Mouse (Mus musculus) hindlimb bud, embryonic 11.5 days (tissue): ENCODE data around the gene Gm45837.
A peak's percentile ranks its signal among the peaks of the same experiment; 100 is the strongest.

ENCODE experiments used
- DNase-seq: peaks from one replicate; pipeline ENCODE4 v3.0.0-alpha.2; 2012; ENCODE audit warnings: low read depth, low spot score; ENCODE audit errors: extremely low spot score

The Gm45837 gene

DNA sequence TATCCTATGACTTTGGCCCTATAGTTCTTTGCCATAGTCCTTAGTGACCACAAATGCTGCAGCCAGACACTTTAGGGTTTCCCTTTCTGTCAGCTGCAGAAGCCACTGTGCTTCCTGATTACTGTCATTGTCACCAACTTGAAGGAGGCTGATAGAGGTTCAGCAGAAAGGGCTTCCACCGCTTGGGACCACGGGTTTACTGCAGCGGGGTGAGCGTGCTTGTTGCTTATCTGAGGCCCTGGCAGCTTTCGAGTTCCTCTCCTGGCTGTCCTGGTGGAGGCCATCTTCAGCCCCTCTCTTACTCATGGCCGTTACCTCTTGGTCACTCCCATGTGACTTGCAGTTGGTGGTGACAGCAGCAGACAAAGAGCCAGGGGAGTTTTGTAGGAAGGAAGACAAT is 21.4 kb upstream of the Gm45837 start:
- no peak for DNase-seq

DNA sequence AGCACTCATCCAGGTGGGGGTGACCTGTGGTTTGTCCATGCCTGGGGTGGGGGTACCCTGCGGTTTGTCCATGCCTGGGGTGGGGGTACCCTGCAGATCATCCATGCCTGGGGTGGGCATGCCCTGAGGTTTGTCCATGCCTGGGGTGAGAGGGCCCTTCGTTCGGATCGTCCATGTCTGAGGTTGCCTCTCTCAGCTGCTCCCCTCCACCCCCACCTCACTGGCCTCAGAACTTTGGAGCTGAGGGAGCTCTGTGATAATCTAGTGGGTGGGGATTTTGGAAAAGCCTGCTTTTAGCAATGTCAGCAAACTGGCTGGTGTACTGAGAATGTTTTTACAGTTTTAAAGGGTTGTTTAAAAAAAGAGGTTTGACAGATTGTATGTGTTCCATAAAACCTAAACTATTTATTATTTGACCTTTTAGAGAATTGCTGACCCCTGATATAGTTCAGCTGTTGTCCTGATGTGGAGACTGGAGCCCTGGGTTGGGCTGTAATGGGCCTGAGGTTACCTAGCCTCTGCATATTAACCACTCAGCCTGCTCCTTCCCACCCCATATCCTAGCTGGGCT is 18.7 kb upstream of the Gm45837 start:
- no peak for DNase-seq

DNA sequence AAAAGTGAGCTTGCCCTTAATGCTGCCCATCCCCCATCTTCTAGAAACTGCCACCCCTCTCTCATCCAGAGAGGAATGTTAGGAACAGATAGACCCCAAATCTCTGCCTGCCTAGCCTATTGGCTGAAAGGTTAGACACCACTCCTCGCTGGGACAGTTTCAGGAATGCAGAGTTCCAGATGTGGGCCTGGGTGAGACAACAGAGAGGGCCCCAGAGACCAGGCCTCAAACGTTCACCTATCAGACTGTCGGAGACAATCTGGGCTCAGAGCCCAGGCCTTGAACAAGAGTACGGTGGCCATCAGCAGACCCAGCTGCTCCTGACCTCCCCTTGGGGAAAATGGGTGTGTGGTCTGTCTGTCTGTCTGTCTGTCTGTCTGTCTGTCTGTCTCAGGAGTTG is 17.7 kb upstream of the Gm45837 start:
- DNase-seq, result no peak

DNA sequence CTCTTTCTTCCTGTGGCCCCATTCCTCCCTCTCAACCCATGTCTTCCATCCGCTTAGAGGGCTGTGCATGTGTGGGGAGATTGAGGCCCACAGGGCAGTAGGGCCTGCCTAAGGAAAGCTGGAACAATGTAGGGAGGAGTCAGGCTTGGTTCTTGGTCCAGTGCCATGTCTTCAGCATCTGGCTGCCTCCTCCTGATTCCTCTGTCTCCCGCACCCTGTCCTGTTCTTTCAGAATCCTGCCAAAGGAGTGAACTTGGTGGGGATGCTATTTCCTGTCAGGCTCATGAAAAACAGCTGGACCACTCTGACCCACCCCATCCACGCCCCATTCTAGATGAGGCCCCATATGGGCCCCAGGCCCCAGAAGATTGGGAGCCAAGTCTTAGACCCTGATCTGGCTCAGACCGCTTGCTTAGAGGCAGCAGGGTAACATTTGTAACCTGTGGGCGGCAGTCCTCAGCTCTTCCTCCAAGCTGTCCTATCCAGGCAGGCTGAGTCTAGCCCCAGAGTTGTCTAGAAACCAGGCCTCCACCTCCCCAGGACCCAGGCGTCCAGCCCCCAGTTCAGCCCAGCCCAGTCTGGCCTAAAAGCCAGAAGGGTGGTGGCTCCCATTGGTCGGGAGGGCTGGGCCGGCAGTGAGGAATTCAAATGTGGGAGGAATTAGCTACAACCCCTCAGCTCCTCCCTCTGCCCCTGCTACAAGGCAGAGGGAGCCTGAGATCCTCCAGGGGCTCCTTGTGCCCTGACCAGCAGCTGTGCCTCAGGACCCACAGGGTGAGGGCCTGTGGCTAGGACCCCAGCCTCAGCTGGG is 16.8 kb upstream of the Gm45837 start:
- no peak for DNase-seq

DNA sequence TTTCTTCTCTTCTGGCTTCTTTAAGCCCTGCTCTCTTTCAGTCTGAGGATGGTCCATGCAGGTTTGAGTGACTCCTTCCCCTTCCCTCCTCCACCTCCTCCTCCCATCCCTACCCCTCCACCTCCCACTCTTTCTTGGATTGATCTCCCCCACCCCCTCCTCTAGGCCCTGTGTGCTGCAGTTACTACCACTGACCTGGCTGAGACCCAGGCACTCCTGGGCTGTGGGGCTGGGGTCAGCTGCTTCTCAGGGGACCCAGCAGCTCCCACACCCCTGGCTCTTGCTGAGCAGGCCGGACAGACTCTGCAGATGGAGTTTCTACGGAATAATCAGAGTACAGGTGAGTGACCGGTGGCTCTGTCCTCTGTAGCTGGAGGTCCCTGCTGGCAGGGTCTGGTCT is 16.1 kb upstream of the Gm45837 start:
- DNase-seq, result no peak

GRCm38 (mm10) chr7:101395471-101395870 is 15.2 kb upstream of the Gm45837 start:
- no peak for DNase-seq

DNA sequence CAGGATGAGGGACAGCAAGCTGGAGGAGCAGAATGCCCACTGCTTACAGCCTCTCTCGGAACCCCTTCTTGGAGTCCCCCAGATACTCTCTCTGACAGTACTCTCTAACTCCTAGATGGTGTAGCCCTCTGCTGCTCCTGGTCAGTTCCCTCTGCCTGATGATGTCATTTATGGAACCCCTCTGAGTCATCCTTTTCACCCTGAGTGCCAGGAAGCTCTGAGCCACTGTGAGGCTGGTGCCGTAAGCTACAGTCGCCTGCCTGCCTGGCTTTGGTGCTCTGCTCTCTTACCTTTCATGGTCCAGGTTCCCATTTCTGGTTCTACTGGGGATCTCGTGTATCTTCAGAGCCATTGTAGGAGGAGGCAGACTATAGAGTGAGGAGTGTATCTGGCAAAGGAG is 13.5 kb upstream of the Gm45837 start:
- DNase-seq, result no peak

- no peak for DNase-seq
Observed at GRCm38 (mm10) chr7:101401510-101401909, 9.2 kb upstream of the Gm45837 start.

GRCm38 (mm10) chr7:101403831-101404230 is 6.9 kb upstream of the Gm45837 start:
- no peak for DNase-seq

- peak; percentile 80 for DNase-seq
Observed at GRCm38 (mm10) chr7:101412796-101413195, 2.1 kb downstream of the Gm45837 start.

DNA sequence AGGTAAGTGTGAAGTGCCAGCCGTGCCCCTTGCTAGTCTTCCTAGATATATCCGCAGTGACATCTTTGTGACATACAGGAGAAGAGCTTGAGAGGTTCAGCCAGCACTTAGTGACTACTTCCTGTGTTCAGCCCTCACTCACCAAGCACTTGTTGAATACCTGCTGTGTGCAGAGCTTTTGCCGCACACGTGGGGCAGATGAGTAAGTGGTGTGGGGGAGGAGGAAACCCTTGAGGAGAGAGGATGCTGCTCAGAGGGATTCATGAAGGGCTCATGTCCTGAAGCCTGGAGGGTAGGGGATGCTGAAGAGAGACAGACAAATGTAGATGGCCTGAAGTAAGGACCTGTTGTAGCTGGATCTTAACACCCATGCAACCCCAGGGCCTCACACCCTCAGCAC is 3.5 kb downstream of the Gm45837 start:
- DNase-seq, result no peak

DNA sequence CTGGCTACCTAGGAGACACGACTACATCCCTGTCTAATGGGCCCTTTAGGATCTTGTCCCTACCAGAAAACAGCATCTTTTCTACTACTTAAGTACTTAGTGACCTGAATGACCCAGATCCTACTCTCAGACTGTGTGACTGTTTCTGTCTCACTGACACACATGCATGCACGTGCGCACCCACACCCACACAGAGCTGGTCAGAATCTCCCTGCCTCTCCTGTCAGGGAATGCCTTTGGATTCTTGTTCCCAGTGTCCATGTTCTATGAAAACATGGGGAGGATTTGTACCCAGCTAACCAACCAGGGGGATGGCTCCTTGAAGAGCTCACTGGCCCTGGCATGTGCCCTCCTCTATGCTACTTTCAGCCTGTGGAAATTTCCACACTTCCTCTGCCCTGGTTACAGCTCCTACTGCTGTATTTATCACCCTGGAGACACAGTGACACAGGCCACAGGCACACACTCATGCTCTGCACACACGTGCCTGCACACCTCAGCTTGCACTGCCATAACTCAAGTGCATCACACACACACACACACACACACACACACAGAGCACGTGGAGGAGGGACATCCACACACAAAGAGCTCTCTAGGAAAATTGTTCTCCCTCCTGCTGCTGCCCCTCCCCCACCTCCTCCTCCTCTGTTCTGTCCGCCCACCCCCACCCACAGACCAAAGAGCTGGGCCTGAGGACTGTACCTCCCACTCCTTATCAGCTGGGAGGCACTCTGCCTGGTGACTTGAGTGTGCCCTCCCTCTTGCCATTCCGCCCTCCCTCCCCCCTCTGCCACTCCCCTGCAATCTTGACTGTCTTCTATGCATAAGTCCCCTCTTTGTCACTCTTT is 4.2 kb downstream of the Gm45837 start:
- DNase-seq, result no peak

- no peak for DNase-seq
Observed at GRCm38 (mm10) chr7:101415512-101416100, 4.9 kb downstream of the Gm45837 start.

DNA sequence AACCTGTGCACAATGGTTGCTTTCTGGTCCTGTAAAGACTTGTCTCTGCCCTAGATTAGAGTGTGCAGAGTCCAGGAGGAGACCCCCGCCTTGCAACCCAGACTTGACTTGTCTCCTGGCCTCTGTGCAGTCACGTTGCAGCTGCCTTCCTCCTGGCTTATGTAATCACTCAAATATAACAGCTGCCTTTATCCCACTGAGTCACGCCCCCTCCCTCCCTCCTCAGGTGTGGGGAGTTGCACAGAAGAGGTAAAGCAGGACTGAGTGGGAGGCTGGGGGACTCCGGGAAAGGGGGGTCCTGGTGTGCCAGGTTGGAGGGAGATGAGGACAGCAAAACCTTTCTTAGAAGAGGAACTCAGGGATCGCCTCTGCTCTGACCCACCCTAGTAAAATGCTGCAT is 5.7 kb downstream of the Gm45837 start:
- DNase-seq, result no peak

DNA sequence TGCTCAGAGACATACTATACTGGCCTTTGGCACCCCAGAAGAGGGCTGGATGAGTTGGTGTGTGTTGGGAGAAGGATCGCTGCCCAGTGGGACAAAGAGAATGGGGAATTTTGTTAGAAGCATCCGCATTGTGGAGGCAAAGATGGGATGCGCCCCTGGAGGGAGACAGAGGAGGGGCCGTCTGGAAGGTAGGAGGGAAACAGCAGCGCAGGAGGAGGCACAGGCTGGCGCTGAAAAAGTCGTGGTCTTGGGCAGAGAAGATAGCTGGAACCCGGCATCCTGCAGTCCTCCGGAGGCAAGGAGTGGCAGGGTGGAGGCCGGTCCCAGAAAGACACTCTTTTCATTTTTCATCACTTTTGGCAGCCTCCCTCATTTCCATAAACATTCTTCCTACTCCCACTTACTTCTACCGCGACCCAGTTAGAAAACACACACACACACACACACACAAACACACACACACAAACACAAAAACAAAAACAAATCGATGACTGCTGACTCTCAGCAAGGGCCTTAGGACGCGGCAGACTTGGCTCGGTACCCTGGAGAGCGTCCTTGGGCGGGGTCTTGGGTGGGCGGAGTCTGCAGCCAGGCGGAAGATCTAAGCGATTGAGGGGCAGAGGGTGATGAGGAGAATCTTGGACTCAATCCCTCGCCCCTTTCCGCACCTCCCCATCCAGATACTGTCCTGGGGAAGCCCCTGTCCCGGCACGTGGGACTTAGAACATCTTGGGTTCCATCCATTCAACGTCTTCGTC is 8.5 kb downstream of the Gm45837 start:
- no peak for DNase-seq

DNA sequence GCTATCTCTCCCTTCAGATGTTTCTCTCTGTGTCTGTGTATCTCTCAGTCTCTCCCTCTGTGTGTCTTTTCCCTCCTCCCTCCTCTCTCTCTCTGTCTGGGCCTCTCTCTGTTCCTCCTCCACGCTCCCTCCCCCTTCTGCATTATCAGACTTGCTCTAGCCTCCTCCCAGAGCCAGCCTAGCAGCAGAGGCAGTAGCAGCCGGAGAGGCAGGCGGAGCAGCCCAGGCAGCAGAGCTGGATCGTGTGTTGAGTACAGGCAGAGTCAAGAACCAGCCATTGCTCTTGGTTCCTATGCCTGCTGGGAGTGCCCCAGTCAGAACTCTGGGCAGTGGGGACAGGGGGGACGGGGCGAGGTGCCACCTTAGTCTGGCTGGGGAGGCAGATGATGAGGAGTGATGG is 10.8 kb downstream of the Gm45837 start, which contains the start of gene Pde2a:
Pde2a (plus strand) TSS at position 163 of the 400 bp plus-strand sequence.
- DNase-seq, result no peak

DNA sequence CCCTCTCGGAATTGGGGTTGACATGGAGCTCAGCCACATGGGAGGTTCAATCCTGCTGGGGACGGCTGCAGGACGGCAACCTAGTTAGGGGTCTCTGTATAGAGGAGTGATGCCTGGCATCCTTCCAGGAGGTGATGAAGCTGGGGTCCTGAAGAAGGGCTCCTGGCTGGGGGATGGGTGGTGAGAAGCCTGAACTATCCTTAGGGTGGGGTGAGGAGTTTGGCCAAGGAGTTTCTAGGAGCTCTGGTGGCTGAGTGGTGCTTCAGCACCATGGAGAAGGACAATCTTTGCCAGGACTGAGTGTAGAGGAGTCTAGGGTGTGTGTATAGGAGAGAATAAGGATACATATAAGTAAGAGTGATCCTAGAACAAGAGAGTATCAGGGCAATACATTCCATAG is 11.4 kb downstream of the Gm45837 start:
- peak; percentile 30 for DNase-seq

DNA sequence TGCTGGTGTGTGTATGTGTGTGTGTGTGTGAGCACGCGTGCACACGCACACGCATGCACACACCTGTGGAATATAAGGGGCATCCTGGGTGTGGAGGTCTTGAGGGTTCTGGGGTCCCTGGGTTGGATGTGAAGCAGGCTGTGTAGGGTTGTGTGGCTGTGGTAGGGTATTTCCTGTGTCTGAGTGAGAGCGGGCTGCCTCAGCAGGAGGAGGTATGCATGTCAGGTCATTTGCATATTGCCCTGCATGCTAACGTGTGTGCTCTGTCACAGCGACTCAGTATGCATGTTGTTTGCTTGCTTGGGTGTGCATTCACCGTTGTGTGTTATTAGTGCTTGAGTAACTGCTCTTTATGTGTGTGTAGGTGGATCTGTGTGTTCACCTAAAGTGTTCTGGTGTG is 12.0 kb downstream of the Gm45837 start:
- DNase-seq, result no peak

- DNase-seq, result no peak
Observed at GRCm38 (mm10) chr7:101423970-101424369, 13.3 kb downstream of the Gm45837 start.

DNA sequence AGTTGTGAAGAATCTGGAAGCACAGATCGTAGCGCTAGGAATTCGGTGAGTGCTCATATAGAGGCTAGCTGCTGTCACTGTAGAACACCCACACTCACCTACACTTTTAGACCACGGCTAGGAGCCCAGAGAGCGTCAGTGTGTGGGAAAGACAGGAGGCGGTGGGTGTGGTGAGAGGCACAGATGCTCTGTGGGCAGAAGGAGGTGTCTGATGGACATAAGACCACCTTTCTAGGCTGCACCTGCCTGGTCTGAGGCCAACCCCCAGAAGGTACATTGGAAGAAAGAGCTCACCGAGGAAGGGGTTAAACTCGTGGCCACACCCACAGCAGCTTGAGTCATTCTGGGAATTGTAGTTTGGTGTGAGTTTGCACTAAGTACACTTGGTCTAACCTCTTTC is 16.0 kb downstream of the Gm45837 start:
- DNase-seq, result no peak

- DNase-seq, result no peak
Observed at GRCm38 (mm10) chr7:101427736-101428135, 17.1 kb downstream of the Gm45837 start.
